Mouse (Mus musculus): ENCODE data around the gene Kdsr. TPM values are rescaled to one million over a fixed set of nuclear protein-coding genes. Genes with fewer than 3 reads are reported as not detected.
"Not testable (repeated sequence)": the region's sequence is repeated elsewhere in the genome, so short reads cannot be mapped to it uniquely, and the experiment has no call there.

Kdsr gene
- total RNA-seq, 2 experiments from 2014 or later: 8.4 to 8.6 TPM

- intact Hi-C loops (cut with DNase I): loop anchor here (10.0 kb wide), 1 partner anchor 142 kb away; no protein-coding TSS in a partner anchor
- DNase-seq: no peak
Measured at GRCm38 (mm10) chr1:106742980-106743379, 16.5 kb downstream of the Kdsr start.

- no peak for DNase-seq
- intact Hi-C loops (cut with DNase I): loop anchor here (10.0 kb wide), 1 partner anchor 144 kb away; no protein-coding TSS in a partner anchor
Measured at GRCm38 (mm10) chr1:106740735-106741134, 18.8 kb downstream of the Kdsr start.

- no peak for DNase-seq
- intact Hi-C loops (cut with DNase I): loop anchor here (5.0 to 10.0 kb wide), 2 partner anchors 145 to 313 kb away; no protein-coding TSS in a partner anchor
Measured at GRCm38 (mm10) chr1:106739810-106740209, 19.7 kb downstream of the Kdsr start.

- no peak for DNase-seq
- intact Hi-C loops (cut with DNase I): loop anchor here (5.0 kb wide), 1 partner anchor 311 kb away; no protein-coding TSS in a partner anchor
Measured at GRCm38 (mm10) chr1:106738092-106738491, 21.4 kb downstream of the Kdsr start.

GRCm38 (mm10) chr1:106736211-106736610, 23.3 kb downstream of the Kdsr start:
- intact Hi-C loops (cut with DNase I): loop anchor here (5.0 kb wide), 1 partner anchor 309 kb away; no protein-coding TSS in a partner anchor
- no peak for DNase-seq

GRCm38 (mm10) chr1:106735586-106735985, 23.9 kb downstream of the Kdsr start:
- peak; percentile 32 to 49 for DNase-seq
- intact Hi-C loops (cut with DNase I): loop anchor here (5.0 kb wide), 1 partner anchor 308 kb away; no protein-coding TSS in a partner anchor

- intact Hi-C loops (cut with DNase I): no loop called here
Measured at GRCm38 (mm10) chr1:106722061-106722460, 37.5 kb downstream of the Kdsr start.

GRCm38 (mm10) chr1:106717736-106718135, 41.8 kb downstream of the Kdsr start:
- not testable (repeated sequence) for DNase-seq
- intact Hi-C loops (cut with DNase I): loop anchor here (1.0 to 2.0 kb wide), 4 partner anchors 41 to 291 kb away; partner anchors contain the start of gene Kdsr

More at GRCm38 (mm10) chr1:106722061-106722460, 37.5 kb downstream of the Kdsr start:
- DNase-seq: no peak

- DNase-seq: peak; percentile 73 to 81
- intact Hi-C loops (cut with DNase I): loop anchor here (1.0 to 2.0 kb wide), 4 partner anchors 42 to 291 kb away; partner anchors contain the start of gene Kdsr
Measured at GRCm38 (mm10) chr1:106717071-106717601, 42.4 kb downstream of the Kdsr start.

- DNase-seq: no peak
- intact Hi-C loops (cut with DNase I): loop anchor here (2.0 kb wide), 1 partner anchor 43 kb away; the partner anchor contains the start of gene Kdsr
Measured at GRCm38 (mm10) chr1:106716141-106716540, 43.4 kb downstream of the Kdsr start.

- no peak for DNase-seq
- intact Hi-C loops (cut with DNase I): loop anchor here (2.0 kb wide), 1 partner anchor 43 kb away; the partner anchor contains the start of gene Kdsr
Measured at GRCm38 (mm10) chr1:106715111-106716083, 44.1 kb downstream of the Kdsr start.

- intact Hi-C loops (cut with DNase I): loop anchor here (5.0 kb wide), 1 partner anchor 47 kb away; no protein-coding TSS in a partner anchor
- DNase-seq: no peak
Measured at GRCm38 (mm10) chr1:106714530-106714981, 45.0 kb downstream of the Kdsr start.

- DNase-seq: peak; percentile 68 to 87
- intact Hi-C loops (cut with DNase I): loop anchor here (2.0 to 5.0 kb wide), 2 partner anchors 47 to 85 kb away; no protein-coding TSS in a partner anchor
Measured at GRCm38 (mm10) chr1:106713621-106714529, 45.7 kb downstream of the Kdsr start, which contains the start of gene Bcl2. Gene Bcl2 (minus strand): TSS chr1:106714274.

- intact Hi-C loops (cut with DNase I): loop anchor here (2.0 to 5.0 kb wide), 2 partner anchors 45 to 84 kb away; no protein-coding TSS in a partner anchor
Measured at GRCm38 (mm10) chr1:106712330-106712729, 47.2 kb downstream of the Kdsr start.

GRCm38 (mm10) chr1:106711356-106712125, 48.0 kb downstream of the Kdsr start:
- intact Hi-C loops (cut with DNase I): loop anchor here (2.0 to 5.0 kb wide), 2 partner anchors 44 to 83 kb away; no protein-coding TSS in a partner anchor
- no peak for DNase-seq

More at GRCm38 (mm10) chr1:106712330-106712729, 47.2 kb downstream of the Kdsr start:
- DNase-seq: peak; percentile 61 to 68

- intact Hi-C loops (cut with DNase I): loop anchor here (5.0 kb wide), 1 partner anchor 43 kb away; no protein-coding TSS in a partner anchor
- no peak for DNase-seq
Measured at GRCm38 (mm10) chr1:106710202-106710601, 49.3 kb downstream of the Kdsr start.

- intact Hi-C loops (cut with DNase I): no loop called here
- no peak for DNase-seq
Measured at GRCm38 (mm10) chr1:106707036-106707880, 52.3 kb downstream of the Kdsr start.

Measured in heart, postnatal 36 days (tissue).